Mouse (Mus musculus): ENCODE results near the gene Il1a.

GRCm38 (mm10) chr2:129306020-129306419, 3.8 kb downstream of the Il1a start:
- TF ChIP-seq CTCF (IDR thresholded peaks at IDR 0.05; ENCODE audit: low read depth, low read length) (no peak), POLR2A (IDR thresholded peaks at IDR 0.05; ENCODE audit: extremely low read depth, insufficient read depth, low read length) (no peak)
